Mouse (Mus musculus) lung, postnatal 10 days (tissue): ENCODE data around the gene Glud1.
"Not testable (repeated sequence)": the region's sequence is repeated elsewhere in the genome, so short reads cannot be mapped to it uniquely, and the experiment has no call there.

Experiments used
- DNase-seq: peaks from one replicate; pipeline ENCODE4 v3.0.0; 2021

The Glud1 gene

DNA sequence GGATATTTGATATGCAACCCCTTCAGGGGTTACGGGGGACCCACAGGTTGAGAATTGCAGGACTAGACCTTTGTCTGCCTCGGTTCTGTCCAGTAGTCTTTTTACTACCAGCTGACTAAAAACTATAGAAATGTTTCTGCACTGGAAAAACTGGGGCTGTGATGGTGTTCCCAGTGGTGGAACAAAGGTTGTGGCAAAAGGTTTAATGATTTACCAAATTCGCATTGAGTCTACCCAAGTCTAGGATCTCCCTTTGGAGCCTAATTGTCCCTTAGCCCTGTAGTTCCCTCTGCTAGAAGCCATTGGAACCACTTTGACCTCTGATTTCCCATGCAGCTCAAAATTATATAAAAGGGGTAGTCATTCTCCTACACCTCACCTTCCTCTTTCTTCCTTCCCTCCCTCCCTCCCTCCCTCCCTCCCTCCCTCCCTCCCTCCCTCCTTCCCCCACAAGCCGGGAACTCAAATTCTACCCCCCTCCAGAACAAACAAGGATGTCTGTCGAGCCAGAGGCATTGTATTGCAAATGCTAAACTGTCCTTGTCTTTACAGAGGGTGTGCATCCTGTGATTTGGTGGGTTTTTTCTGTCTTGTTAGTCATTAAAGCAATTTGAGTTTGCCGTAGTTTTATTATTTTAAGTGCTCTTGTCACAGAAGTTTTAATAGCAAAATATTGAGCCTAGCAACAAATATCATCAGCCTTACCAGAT, 2.0 kb downstream of the Glud1 start:
- DNase-seq: no peak

DNA sequence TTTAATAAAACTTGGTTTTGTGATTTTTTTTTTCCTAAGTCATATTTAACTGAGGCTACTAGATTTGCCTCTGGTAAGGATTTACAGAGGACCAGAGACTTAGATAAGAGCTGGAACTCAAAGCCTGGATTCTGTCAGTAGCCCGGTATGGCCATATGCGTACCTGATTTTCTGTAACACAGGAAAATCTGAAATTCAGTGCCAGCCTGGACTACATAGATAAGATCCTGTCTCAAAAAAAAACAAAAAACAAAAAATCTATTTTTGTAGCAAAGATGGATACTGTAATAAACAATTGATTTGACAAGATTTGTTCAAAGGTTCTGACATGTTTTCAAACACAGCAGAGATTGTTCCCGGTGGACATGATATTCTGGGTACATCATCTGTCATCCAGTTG, 3.1 kb downstream of the Glud1 start:
- no peak for DNase-seq

DNA sequence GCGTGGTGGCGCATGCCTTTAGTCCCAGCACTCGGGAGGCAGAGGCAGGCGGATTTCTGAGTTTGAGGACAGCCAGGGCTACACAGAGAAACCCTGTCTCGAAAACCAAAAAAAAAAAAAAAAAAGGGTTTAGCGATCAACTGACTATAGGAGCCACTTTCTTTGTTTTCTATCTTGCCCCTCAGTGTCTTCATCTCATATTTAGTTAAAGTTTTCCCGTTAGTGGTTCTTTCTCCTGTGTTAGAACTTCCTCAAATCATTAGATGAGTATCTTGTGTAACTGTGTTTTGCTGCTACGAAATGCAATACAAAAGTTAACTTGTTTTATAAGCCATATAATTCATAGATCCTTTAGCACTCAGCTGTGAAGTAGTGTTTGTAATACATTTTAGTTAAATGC, 3.9 kb downstream of the Glud1 start:
- DNase-seq: not testable (repeated sequence)

DNA sequence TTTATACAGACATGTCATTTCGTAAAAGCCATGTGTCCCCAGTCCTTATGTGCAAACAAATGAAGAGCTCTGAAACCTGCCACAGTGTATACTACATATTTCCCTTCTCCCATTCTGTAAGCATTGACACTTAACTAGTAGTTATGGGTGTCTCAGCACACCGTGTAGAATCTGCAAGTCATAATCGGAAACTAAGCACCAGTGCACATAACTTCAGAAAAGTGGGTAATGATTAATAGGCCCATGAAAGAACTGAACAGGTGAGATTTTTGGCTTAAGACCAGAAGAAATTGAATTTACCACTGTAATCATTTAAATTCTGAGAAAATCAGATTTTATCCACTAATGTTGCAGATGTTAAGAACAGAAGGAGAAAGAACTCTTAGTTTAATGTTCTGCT, 4.3 kb downstream of the Glud1 start:
- DNase-seq: no peak

DNA sequence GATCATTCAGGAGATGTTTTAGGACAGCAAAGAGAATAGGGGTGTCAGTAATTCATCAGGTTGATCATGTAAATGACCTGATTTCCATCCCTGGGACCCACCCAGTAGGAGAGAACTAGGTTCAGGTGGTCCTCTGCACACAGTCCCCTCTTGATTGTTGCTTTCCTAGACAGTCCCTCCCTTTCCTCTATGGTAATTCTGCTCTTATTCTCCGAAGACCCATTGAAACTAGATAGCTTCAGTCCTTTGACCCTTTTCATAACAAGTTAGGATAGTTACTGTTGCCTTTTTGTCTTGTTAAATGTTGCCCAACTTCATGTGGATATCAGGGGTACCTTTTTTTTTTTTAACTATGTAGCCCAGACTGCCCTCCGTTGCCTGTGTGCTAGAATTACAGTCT, 5.8 kb downstream of the Glud1 start:
- no peak for DNase-seq

DNA sequence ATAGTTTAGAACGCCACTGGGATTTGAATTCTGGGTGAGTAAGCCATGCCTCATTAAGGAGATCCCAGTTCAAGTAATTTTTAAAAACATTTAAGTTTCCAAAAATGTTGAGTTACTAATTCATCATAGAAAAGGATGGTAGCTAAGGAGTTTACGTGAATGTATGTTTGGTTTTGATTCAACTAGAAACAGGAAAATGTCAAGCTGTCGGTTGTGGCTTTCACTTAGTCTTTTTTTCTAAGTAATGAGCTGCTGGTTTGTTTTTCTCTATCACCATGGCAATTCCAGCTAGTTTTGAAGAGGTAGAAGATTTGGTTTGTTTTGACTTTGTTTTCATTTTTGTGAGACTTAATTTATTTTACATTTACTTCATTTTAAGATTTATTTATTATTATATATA, 6.9 kb downstream of the Glud1 start:
- no peak for DNase-seq

DNA sequence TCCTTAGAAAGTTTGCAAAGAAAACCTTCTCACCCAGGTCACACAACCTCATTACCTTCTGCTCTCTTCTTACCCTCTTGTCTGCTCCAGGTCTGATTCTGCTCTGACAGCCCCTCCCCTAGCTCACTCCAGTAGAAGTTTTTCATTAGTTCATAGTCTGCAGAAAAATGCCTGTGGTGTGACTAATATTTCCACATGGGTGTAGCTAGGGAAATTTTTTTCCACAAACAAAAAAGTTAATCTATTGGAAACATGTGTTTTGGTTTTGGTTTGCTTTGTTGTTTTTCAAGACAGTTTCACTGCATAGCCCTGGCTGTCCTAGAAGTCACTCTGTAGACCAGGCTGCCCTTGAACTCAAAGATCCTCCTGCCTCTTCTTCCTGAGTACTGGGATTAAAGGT, 7.6 kb downstream of the Glud1 start:
- DNase-seq: no peak

DNA sequence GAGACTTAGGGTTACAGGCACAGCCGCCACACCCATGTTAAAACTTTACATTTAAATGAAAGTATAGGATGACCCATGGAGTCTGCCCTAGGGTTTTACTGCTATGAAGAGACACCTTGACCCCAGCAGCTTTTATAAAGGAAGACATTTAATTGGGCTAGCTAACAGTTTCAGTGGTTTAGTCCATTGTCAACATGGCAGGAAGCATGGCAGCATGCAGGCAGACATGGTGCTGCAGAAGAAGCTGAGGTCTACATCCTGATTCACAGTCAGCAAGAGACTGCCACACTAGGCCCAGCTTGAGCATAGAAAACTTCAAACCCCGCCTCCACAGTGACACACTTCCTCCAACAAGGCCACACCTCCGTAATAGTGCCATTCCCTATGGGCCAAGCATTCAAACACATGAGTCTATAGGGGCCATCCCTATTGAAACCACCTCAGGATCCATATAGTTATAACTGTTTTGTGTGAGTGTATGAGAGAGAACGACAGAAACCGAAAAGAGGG, 13.1 kb downstream of the Glud1 start:
- no peak for DNase-seq

DNA sequence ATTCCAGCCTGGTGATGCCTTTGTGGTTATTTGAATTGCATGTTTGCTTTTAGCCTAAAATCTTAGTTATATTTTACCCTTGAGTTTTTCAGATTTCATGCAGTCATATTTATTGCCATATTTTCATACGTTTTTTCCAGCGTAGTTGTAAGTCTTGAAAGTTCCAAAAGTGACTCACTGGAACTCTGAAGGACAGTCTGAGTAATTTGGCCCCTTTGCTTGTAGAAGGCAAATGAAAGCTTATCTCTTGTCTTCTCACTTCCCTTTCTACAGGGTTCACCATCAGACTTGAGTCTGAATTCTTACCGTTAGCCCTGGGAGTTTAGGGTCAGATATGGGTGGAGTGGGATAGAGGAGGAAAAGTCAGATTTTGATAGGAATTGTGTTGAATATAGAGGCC, 16.1 kb downstream of the Glud1 start:
- no peak for DNase-seq

DNA sequence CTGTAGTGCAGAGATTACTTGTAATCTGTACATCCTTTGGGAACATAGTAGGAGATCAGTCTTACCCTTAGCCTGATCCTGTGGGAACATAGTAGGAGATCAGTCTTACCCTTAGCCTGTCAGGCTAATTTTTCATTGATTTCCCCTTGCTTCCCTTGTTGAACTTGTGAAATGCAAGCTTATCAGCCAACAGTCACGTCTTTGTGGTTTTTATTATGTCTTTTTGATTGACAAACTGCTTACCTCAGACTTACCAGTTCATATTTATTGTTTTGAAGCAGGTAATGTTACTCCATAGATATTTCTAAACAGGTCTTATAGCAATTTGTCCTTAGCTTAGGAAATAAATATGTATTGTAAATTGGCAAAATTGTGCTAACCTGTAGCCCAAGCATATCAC, 17.1 kb downstream of the Glud1 start:
- DNase-seq: no peak

DNA sequence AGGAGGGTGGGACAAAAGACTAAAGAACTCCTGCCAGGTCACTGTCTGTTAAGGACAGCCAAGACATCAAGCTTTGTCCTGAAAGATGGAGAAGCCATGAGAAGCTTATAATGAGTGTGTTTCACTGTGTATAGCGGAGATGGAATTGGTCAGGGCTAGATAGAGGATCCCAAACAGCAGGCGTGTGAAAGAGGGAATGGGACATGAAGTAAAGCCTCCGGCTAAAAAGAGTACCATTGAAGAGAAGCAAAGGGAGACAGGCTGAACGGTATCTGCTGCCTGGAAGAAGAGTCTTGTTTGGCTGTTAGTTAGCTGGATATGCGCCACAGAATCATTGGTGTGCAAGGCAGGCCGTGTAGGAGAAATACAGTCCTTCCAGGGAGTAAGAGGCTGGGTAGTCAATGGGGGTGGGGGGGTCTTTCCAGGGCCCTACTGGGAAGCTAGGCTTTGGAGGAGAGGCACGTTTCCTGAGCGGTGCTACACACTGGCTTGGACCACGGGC, 20.2 kb downstream of the Glud1 start:
- no peak for DNase-seq

DNA sequence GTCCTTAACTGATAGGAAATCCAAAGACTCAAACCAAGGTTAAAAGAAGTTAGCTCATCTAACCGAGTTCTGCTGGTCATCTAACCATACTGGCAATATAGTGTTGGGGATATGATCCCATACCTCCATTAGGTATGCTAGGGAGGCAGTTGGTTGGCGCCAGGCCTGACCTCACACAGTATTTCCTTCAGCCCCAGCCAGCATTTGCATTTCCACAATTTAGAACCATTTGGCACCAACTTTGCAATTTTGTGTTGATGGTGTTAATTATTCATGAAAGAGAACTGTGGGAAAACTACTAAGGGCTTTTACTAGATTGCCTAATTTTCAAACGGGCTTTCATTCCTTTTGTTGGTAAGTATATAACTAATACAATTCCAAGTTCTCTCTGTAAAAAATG, 21.4 kb downstream of the Glud1 start:
- DNase-seq: no peak

DNA sequence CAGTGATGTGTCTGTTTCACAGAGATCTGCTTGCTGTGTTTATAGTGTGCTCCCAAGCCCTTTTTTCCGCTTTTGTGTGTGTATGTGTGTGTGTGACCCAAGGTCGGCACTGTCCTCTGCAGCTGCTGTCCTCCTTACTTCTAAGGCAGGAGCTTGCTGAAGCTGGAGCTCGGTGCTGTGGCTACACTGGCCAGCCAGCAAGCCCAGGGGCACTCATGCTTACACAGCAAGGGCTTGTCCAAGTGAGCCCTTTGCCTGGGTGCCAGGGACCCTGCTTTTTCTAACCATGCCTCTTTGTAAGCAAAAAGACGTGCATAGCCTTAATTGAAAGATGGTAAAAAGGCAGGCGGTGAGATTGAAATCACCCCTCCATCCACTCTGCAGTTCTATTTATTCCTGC, 21.9 kb downstream of the Glud1 start:
- DNase-seq: no peak

DNA sequence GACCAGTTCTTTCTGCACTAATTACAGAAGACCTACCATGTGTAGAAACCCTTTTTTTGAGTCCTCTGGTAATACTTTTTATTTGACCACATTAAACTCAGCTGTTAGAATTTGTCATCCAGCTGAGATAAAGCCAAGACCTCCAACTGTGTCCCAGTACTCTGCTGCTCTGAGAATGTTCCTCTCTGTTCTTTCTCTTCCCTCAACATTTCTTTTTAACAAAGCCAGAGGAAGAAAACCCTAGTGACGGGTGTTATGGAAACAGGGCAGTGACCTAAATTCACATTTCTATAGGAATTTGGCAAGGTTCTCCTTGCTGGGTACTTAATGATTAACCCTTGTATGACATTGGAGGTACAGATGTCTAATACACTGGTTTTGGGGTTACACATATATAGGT, 28.9 kb downstream of the Glud1 start:
- no peak for DNase-seq

DNA sequence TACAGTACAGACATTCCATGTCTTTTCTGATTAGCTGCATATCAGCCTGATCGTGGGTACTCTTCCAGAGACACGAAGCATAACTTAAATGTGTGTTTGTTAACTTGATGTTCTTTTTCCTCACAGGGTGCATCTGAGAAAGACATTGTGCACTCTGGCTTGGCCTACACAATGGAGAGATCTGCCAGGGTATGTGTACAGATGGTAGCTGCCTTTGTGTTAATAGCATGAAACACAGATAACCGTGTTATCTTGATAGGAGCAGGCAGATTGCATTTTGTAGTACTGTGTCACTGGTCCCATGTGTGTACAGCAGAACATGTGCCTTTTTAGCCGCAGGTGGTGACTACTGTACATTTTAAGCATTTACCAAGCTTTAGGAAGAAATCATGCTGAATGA, 31.5 kb downstream of the Glud1 start:
- no peak for DNase-seq

DNA sequence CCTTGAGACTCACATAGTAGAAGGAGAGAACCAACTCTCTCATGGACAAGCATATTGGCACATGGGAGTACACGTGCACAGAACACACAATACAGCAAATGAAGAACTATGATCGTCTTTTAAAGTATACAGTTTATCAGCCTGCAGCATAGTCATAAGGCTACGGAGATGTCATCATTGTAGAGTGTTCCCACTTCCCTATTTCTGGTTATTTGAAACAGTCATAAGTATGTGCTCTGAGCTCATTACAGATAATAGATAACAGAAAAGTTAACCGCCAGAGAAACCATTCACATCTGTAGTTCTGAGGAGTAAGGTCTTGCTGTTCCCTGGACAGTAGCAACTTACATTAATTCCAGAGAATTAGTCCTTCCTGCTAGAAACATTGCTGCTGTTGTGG, 32.6 kb downstream of the Glud1 start:
- no peak for DNase-seq

DNA sequence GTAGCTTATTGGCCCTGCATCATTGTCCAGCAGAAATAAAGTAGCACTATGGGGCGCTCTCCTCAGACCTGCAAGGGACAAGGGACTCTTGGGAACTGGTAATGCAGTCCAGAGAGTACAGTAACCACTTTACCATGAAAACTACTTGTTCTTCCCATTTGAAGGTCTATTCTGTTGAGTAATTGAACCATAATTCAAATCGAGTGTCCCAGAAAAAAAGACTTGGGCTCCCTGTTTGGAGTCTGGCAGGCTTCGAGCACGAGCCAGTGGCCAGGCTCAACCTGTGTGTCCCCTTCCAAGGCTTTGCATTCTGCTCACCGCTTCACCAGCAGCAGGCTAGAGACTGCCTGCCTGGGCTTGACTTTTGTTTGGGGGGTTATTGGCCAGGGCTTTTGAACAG, 33.8 kb downstream of the Glud1 start:
- DNase-seq: no peak

DNA sequence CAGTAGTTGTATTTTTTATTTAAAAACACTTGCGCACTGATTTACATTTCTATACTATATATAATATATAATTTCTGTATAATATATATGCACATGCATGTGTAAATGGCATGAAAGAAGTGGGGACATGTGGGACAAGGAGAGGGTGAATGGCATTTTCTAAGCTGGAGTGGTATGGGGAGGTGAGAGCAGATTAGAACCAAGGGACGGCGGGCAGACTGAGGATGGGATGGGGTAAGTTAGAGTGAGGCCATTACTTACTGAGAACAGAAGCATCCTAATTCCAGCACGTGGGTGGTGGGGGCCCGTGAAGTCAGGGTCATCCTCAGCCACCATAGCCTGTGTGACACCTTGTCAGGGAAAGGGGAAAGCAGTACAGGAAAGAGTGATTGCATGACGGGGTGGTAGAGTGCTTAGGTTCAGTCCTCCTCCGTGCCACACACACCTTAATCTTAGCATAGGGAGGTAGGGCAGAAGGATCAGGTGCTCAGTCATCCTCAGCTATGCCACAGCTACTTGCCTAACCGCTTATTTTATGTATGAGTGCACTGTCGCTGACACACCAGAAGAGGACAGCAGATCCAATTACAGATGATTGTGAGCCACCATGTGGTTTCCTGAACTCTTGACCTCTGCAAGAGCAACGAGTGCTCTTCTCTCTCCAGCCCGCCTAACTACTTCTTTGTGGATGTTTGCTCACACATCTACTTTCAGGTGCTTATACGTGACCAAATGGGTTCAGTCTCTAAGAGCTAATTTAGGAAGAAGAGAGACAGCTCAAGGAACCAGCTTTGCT, 35.4 kb downstream of the Glud1 start:
- no peak for DNase-seq

DNA sequence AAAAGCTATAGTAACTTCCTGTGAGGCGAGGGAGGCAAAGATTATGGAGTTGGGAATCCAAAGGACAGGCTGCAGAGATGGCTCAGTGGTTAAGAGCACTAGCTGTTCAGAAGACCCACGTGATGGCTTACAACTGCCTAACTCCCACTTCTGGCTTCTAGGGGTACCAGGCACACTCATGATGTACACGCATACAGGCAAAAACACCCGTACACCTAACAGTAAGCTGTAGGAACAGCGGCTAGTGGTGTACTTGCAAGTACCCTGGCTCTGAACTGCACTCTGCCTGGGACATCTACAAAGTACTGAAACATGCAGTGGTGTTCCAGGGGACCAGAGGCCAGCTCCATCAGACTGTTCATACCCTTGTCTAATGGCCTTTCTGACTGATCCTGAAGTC, 36.6 kb downstream of the Glud1 start:
- no peak for DNase-seq

DNA sequence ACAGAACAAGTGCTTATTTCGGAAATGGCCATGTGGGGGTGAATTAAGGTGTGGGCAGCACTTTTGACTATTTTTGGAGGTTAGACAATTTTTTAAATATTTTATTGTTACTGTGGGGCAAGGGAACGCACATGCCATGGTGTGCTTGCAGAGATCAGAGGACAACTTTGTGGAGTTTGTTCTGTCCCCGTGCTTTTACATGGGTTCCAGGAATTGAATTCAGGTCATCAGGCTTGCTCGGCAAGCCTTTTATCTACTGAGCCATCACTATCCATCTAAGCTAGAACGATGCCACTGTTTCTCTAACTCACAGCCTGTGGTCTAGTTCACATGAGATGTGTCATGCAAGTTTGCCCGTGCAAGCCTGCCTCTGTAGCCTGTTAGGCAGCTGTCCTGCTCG, 37.8 kb downstream of the Glud1 start:
- no peak for DNase-seq

DNA sequence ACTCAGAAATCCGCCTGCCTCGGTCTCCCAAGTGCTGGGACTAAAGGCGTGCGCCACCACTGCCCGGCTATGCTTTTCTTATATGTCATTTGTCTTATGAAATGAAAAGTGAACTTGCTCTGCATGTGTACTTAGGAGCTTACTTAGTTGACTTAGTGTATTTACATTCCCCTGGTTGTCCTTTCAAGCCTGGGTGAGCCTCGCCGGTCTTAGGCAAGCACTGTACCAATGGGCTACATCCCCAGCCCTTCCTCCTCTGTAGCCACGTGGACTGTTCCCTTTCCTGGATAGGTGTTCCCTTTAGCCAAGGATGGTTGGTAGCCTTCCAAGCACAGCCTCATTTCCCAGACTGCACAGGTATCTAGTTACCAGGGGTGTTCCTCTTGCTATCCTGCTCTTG, 38.5 kb downstream of the Glud1 start:
- DNase-seq: peak; percentile 42

DNA sequence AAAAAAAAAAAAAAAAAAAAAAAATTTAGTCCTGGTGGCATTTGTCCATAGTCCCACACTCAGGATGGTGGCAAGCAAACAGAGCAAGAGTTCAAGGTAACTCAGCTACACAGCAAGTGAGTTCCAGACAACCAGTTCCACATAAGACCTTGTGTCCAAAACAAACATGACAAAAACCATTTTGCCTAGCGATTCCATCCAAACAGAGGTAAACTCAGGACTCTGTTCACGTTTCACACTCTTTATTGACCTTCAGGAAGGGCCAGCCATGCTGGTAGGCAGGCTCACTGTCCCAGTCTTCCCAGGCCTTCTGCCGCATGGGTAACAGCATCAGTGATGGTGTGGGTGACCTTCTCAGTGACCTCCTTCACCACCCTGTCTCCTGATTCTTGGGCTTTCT, 41.1 kb downstream of the Glud1 start:
- no peak for DNase-seq

DNA sequence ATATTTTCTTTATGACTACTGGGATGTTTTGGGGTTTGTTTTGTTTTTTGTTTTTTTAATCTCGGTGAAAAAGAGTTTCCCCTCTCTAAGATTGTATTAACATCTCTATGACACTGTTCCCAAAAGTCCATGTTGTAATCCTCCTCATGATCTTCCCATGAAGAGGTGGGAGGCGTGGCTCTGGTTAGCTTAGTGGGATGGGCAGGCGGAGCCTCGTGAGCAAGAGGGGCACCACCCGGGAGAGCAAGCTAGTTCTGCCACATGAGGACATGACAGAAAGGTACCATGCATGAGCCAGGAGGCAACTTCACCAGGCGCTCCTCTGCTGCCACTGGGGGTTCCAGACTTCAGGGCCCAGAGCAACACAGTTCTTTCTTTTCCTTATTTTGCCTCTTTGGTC, 42.0 kb downstream of the Glud1 start:
- DNase-seq: no peak

DNA sequence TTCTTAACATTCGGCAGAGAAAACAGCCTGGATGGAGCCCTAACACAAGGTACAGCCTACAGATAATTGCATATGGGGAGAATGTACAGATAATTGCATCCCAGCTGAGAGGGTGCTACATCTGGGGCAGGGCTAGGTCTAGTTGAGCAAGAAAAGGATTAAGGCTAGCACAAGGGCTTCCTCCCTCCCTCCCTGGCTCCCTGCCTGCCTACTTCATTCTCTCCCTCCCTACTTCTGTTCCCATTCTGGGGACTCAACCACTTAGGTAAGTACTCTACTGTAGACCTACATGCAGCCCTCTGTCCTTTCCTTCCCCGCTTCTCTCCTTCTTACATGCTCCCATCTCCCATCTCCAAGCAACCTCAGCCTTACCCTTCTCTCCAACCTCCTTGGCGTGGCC, 42.8 kb downstream of the Glud1 start:
- DNase-seq: peak; percentile 32
